Mouse (Mus musculus) liver, embryonic 14.5 days (tissue): ENCODE results near the gene Rps6ka2.

Experiments
- CTCF ChIP-seq: IDR thresholded peaks from 2 replicates; pipeline ENCODE4 v1.5.1; 2016; ENCODE audit warnings: antibody characterized with exemption, low read depth, control low read depth
- EP300 ChIP-seq: IDR thresholded peaks from 2 replicates; pipeline ENCODE4 v1.6.1; 2016; ENCODE audit warnings: antibody characterized with exemption, low read depth

GRCm38 (mm10) chr17:7176394-7176793, 6.5 kb downstream of the Rps6ka2 start:
- TF ChIP-seq CTCF = 0 out of 2 replicates have a peak, but pooled peaks have one; percentile 2
- no peak for TF ChIP-seq EP300
